Mouse (Mus musculus): ENCODE measurements around the gene C3. TPM values are rescaled to one million over a fixed set of nuclear protein-coding genes. Genes with fewer than 3 reads are reported as not detected.

The C3 gene
- polyA plus RNA-seq (2014; fragmentation: Nextera tagmentation; extraction: Ambion mirVana), result 2.0 and 2.6 TPM in 2 replicates

DNA sequence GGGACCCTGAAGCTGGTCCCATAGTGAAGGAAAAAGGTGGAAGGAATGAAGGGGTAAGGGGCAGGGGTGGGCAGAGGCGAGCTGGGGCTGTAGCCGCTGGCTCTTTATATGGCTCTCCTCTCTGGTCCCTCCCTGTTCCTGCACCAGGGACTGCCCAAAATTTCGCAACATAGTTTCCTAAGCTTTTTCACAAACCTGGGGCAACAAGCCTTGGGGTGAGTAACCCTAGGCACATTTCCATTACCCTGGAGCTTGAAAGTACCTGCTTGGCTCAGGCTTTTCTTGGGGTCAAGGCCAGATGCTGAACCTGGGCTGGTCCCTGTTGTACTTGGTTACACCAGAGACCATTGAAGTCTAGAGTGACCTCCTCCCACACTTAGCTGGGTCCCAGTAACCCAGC, at the start of gene C3:
TSS of gene C3 (minus strand) at position 123 of the 400 bp plus-strand sequence.
- Histone ChIP-seq H3K27me3 (ENCODE audit: control insufficient read depth, insufficient read depth, low read length) (no peaks in the 10 kb centered on the region), H3K4me3 (replicated peaks; ENCODE audit: low read depth, low read length) (no peak within 1 kb of the TSS), H3K9ac (replicated peaks; ENCODE audit: low read length) (no peak within 1 kb of the TSS), H3K4me1 (ENCODE audit: control insufficient read depth, insufficient read depth, low read length) (no peaks in the 10 kb centered on the region), H3K36me3 (ENCODE audit: control insufficient read depth, insufficient read depth, low read length) (no peaks in the 10 kb centered on the region), H3K4me2 (ENCODE audit: low read length) (no peak within 1 kb of the TSS), H3K9me3 (ENCODE audit: control insufficient read depth, low read length) (no peaks in the 10 kb centered on the region), H3K27ac (replicated peaks; ENCODE audit: low read depth, low read length) (no peak within 1 kb of the TSS)
- WGBS, result 82% methylated on average over 3 of the region's 3 CpGs
- DNase-seq, result no peak
- no peak for ATAC-seq (ENCODE audit: low FRiP score, low TSS enrichment)

DNA sequence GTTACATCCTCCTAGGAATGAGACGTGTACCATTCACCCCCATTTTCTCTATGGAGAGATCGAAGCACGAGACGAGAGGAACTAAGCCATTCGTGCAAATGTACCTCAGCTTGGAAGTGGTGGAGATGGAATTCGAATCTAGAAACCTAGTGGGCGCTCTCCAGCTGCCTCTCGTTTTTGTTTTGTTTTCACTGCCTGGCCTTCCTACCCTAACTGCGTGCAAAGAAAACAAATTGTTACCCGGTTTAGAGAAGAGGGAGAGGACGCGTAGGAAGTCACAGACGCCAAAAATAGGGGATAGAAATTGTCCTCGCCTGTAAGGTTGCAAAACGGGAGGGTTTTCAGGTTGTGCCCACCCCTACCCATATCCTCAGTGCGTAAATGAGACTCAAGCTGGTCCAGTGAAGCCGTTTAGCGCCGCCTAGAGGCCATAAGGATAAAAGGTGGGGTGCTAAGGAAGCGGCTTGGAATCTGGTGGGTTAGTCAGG, 48.7 kb upstream of the C3 start:
- peak overlapping the region; percentile 67 for H3K4me2 ChIP-seq (ENCODE audit: low read length)
- WGBS, result under 1% methylated on average over 20 of the region's 20 CpGs
- peaks cover 24% of the 10 kb centered on the region; the same call in 1 of the 2 replicates for H3K27me3 ChIP-seq (ENCODE audit: control insufficient read depth, insufficient read depth, low read length)
- peak; percentile 91 for DNase-seq
- H3K27ac ChIP-seq (replicated peaks; ENCODE audit: low read depth, low read length), result no peak overlapping the region; the same call in 1 of the 2 replicates
- peak overlapping the region; percentile 44; the same call in 1 of the 2 replicates for H3K9ac ChIP-seq (replicated peaks; ENCODE audit: low read length)
- H3K4me1 ChIP-seq (ENCODE audit: control insufficient read depth, insufficient read depth, low read length), result peaks cover 10% of the 10 kb centered on the region; the same call in 1 of the 2 replicates
- ATAC-seq (ENCODE audit: low FRiP score, low TSS enrichment), result peak; percentile 58; the same call in 1 of the 2 replicates
- no peaks in the 10 kb centered on the region for H3K9me3 ChIP-seq (ENCODE audit: control insufficient read depth, low read length)
- H3K4me3 ChIP-seq (replicated peaks; ENCODE audit: low read depth, low read length), result peak overlapping the region; percentile 40
- H3K36me3 ChIP-seq (ENCODE audit: control insufficient read depth, insufficient read depth, low read length), result no peaks in the 10 kb centered on the region

DNA sequence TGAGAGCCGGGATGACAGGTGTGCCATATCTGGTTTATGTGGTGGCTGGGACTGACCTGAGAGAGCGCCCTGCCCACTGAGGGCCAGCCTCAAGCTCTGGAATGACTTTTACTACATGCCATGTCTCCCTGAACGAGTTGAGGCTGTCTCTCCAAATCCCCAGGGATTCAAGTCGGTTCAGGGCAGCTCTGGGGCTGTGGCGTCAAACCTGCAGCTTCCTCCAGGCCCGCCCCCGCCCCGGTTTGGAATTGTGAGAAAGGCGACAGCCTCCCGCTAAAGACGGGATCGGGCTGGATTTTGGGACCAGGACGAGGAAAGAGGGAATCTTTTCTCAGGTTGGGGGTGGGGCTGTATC, 48.0 kb upstream of the C3 start:
- H3K9ac ChIP-seq (replicated peaks; ENCODE audit: low read length), result 0 out of 2 replicates have a peak overlapping the region, but pooled peaks have one; percentile 31
- H3K4me1 ChIP-seq (ENCODE audit: control insufficient read depth, insufficient read depth, low read length), result peaks cover 10% of the 10 kb centered on the region; the same call in 1 of the 2 replicates
- H3K36me3 ChIP-seq (ENCODE audit: control insufficient read depth, insufficient read depth, low read length), result no peaks in the 10 kb centered on the region
- H3K4me2 ChIP-seq (ENCODE audit: low read length), result peak overlapping the region; percentile 67
- H3K4me3 ChIP-seq (replicated peaks; ENCODE audit: low read depth, low read length), result peak overlapping the region; percentile 40
- DNase-seq (peak; percentile 48), ATAC-seq (ENCODE audit: low FRiP score, low TSS enrichment) (no peak)
- H3K27ac ChIP-seq (replicated peaks; ENCODE audit: low read depth, low read length), result no peak overlapping the region
- H3K27me3 ChIP-seq (ENCODE audit: control insufficient read depth, insufficient read depth, low read length), result peaks cover 24% of the 10 kb centered on the region; the same call in 1 of the 2 replicates
- WGBS, result 6% methylated on average over 13 of the region's 13 CpGs
- no peaks in the 10 kb centered on the region for H3K9me3 ChIP-seq (ENCODE audit: control insufficient read depth, low read length)

DNA sequence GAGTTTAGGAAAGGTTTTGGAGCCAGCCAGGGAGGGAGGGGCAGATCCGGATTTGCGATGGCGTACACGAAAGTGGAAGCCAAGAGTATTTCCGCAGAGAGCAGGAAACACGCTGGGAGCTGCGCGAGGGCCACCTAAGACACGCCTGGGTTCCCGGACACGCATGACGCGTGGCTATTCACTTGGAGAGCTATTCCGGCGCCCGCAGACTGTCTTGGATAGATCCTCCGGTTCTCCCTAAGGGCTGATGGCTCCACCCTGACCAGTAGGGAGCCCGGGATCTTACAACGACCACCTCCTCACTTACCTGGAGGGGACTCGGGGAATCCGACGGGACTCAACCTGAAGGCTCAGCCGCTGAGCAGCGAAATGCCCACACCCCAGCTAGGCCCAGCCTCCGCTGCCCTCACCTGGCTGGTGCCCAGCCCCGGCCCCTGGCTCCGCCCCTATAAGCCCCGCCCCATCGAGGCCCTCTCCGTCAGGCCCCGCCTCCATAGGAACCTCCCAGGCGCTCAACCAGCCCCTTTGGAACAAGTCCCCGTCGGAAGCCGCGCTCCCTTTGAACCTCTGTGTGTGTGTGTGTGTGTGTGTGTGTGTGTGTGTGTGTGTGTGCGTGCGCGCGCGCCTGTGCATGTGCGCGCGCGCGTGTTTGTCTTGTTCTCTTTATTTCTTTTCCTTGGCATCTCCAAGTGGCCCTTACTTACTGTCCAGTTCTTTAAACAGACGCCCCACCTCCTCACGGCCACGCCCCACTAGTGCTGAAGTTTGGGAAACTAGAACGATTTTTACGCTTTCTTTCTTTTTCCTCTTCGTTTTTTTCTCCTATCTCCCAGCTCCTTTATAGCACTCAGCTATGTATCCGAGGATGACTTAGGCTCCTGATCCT, 47.4 kb upstream of the C3 start:
- ATAC-seq (ENCODE audit: low FRiP score, low TSS enrichment), result peak; percentile 69; the same call in 1 of the 2 replicates
- H3K4me2 ChIP-seq (ENCODE audit: low read length), result peak overlapping the region; percentile 67
- H3K27me3 ChIP-seq (ENCODE audit: control insufficient read depth, insufficient read depth, low read length), result peaks cover 24% of the 10 kb centered on the region; the same call in 1 of the 2 replicates
- peak overlapping the region; percentile 31; the same call in 1 of the 2 replicates for H3K9ac ChIP-seq (replicated peaks; ENCODE audit: low read length)
- H3K27ac ChIP-seq (replicated peaks; ENCODE audit: low read depth, low read length), result no peak overlapping the region
- H3K4me1 ChIP-seq (ENCODE audit: control insufficient read depth, insufficient read depth, low read length), result peaks cover 10% of the 10 kb centered on the region; the same call in 1 of the 2 replicates
- H3K36me3 ChIP-seq (ENCODE audit: control insufficient read depth, insufficient read depth, low read length), result no peaks in the 10 kb centered on the region
- WGBS, result 1% methylated on average over 53 of the region's 53 CpGs
- peak; percentile 74 for DNase-seq
- no peaks in the 10 kb centered on the region for H3K9me3 ChIP-seq (ENCODE audit: control insufficient read depth, low read length)
- H3K4me3 ChIP-seq (replicated peaks; ENCODE audit: low read depth, low read length), result peak overlapping the region; percentile 40

DNA sequence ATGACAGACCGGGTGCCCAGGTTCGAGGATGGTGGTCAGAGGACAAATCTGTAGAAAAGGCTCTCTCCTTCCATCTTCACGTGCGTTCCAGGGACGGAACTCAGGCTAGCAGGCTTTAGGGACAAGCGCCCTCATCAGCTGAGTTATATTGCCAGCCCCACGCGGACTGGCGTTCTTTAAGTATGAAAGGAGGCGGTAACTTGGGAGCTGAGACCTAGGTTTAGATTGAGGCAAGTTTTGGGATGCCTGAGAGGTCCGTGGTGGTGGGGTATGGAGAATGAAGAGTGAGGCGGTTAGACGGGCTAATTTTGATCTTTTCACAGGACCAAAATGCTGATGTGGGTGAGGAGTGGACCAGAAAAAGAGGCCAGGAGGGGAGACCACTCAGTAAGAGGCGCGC, 46.8 kb upstream of the C3 start:
- Histone ChIP-seq H3K4me2 (ENCODE audit: low read length) (peak overlapping the region; percentile 67), H3K4me3 (replicated peaks; ENCODE audit: low read depth, low read length) (peak overlapping the region; percentile 40), H3K27ac (replicated peaks; ENCODE audit: low read depth, low read length) (no peak overlapping the region), H3K36me3 (ENCODE audit: control insufficient read depth, insufficient read depth, low read length) (no peaks in the 10 kb centered on the region), H3K27me3 (ENCODE audit: control insufficient read depth, insufficient read depth, low read length) (peaks cover 24% of the 10 kb centered on the region; the same call in 1 of the 2 replicates), H3K9me3 (ENCODE audit: control insufficient read depth, low read length) (no peaks in the 10 kb centered on the region), H3K4me1 (ENCODE audit: control insufficient read depth, insufficient read depth, low read length) (peaks cover 10% of the 10 kb centered on the region; the same call in 1 of the 2 replicates), H3K9ac (replicated peaks; ENCODE audit: low read length) (no peak overlapping the region)
- ATAC-seq (ENCODE audit: low FRiP score, low TSS enrichment), result no peak
- WGBS, result 6% methylated on average over 15 of the region's 15 CpGs
- DNase-seq, result peak; percentile 38

DNA sequence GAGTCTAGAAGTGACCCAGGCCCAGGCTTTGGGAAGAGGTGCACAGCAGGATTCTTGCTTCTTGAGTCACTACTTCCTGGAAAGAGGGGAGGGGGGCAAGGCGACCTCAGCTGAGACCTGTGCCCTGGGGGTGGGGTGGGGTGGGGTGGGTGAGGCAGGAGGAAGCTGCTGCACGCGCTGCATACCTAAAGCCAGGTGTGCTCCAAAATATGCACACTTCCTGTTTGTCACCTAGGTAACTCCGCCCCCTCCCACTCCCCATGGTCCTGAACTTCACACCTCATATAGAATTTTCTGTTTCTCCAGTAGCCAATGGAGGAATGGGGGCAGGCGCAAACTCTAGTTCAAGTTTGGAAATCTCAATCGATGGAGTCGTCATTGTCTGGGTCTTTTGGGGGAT, 45.9 kb upstream of the C3 start:
- H3K27ac ChIP-seq (replicated peaks; ENCODE audit: low read depth, low read length), result no peak overlapping the region
- no peaks in the 10 kb centered on the region for H3K9me3 ChIP-seq (ENCODE audit: control insufficient read depth, low read length)
- H3K4me3 ChIP-seq (replicated peaks; ENCODE audit: low read depth, low read length), result no peak overlapping the region
- DNase-seq, result no peak
- H3K27me3 ChIP-seq (ENCODE audit: control insufficient read depth, insufficient read depth, low read length), result peaks cover 24% of the 10 kb centered on the region; the same call in 1 of the 2 replicates
- H3K36me3 ChIP-seq (ENCODE audit: control insufficient read depth, insufficient read depth, low read length), result no peaks in the 10 kb centered on the region
- no peak for ATAC-seq (ENCODE audit: low FRiP score, low TSS enrichment)
- H3K9ac ChIP-seq (replicated peaks; ENCODE audit: low read length), result no peak overlapping the region
- WGBS, result 43% methylated on average over 7 of the region's 7 CpGs
- H3K4me2 ChIP-seq (ENCODE audit: low read length), result no peak overlapping the region
- H3K4me1 ChIP-seq (ENCODE audit: control insufficient read depth, insufficient read depth, low read length), result peaks cover 10% of the 10 kb centered on the region; the same call in 1 of the 2 replicates

DNA sequence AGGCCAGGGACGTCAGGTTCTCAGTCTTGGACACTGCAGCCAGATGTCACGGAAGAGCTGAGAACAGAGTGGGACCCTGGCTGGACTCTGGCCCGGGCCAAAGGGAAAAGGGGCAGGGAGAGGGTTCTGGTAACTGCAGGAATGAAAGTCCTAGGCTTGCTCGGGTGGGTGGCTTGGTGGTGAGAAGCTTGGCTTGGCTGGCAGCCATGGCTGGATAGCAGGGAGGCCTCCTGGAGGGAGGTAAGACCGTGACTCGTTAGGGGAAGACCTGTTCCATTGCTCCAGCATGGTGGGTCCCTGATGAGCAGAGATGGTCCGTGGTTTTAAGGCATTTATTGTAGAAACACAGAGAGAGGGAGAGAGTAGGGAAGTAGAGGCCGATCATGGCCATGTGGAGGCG, 43.4 kb upstream of the C3 start:
- Histone ChIP-seq H3K27ac (replicated peaks; ENCODE audit: low read depth, low read length) (no peak overlapping the region), H3K27me3 (ENCODE audit: control insufficient read depth, insufficient read depth, low read length) (peaks cover 24% of the 10 kb centered on the region; the same call in 1 of the 2 replicates), H3K4me2 (ENCODE audit: low read length) (no peak overlapping the region), H3K4me1 (ENCODE audit: control insufficient read depth, insufficient read depth, low read length) (peaks cover 10% of the 10 kb centered on the region; the same call in 1 of the 2 replicates), H3K36me3 (ENCODE audit: control insufficient read depth, insufficient read depth, low read length) (no peaks in the 10 kb centered on the region), H3K9ac (replicated peaks; ENCODE audit: low read length) (no peak overlapping the region), H3K4me3 (replicated peaks; ENCODE audit: low read depth, low read length) (no peak overlapping the region), H3K9me3 (ENCODE audit: control insufficient read depth, low read length) (no peaks in the 10 kb centered on the region)
- WGBS, result 70% methylated on average over 9 of the region's 9 CpGs
- DNase-seq (no peak), ATAC-seq (ENCODE audit: low FRiP score, low TSS enrichment) (no peak)

DNA sequence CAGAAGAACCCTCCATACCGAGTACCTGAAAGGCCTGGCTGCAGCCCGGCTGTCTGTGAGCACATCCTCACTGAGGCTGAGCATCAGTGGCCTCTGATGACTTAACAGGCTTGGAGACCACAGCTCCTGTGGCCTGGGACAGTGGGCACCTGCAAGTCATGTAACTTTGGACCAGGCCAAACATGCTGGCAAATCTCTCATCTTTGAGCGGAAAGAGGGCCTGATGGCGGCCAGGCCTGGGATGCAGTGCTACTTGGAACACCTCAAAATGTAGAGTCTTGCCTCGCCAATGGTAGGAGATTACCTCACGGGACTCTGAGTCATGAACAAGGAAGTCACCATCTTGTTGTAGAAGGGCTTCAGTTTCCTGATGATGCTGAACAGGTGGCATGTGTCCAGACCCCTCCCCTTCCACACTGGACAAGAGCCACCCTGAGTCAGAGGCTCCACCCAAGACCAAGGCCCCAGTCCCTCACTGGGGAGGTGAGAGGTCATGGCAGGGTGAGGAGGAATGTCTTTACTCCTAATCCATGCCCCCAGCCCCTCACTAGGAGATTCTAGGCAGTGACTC, 39.7 kb upstream of the C3 start:
- H3K36me3 ChIP-seq (ENCODE audit: control insufficient read depth, insufficient read depth, low read length), result peaks cover 9% of the 10 kb centered on the region
- no peak overlapping the region for H3K27ac ChIP-seq (replicated peaks; ENCODE audit: low read depth, low read length)
- no peak overlapping the region for H3K4me2 ChIP-seq (ENCODE audit: low read length)
- no peaks in the 10 kb centered on the region for H3K27me3 ChIP-seq (ENCODE audit: control insufficient read depth, insufficient read depth, low read length)
- no peak overlapping the region for H3K9ac ChIP-seq (replicated peaks; ENCODE audit: low read length)
- no peak for DNase-seq
- no peaks in the 10 kb centered on the region for H3K9me3 ChIP-seq (ENCODE audit: control insufficient read depth, low read length)
- no peak for ATAC-seq (ENCODE audit: low FRiP score, low TSS enrichment)
- 93% methylated on average over 6 of the region's 6 CpGs for WGBS
- no peak overlapping the region for H3K4me3 ChIP-seq (replicated peaks; ENCODE audit: low read depth, low read length)
- no peaks in the 10 kb centered on the region for H3K4me1 ChIP-seq (ENCODE audit: control insufficient read depth, insufficient read depth, low read length)

Data from midbrain, embryonic 14.5 days (tissue).